Mouse (Mus musculus) olfactory bulb, adult 2 months (tissue): ENCODE measurements around the gene Krt9. TPM values are rescaled to one million over a fixed set of nuclear protein-coding genes. Genes with fewer than 3 reads are reported as not detected.

ENCODE experiments used
- H3K27ac ChIP-seq: fragments of 200-500 bp; 2 replicates; pipeline ENCODE4 v1.5.1; 2012; ENCODE audit warnings: low read depth, low read length; ENCODE audit not compliant: insufficient read depth
- H3K4me1 ChIP-seq: fragments of 200-500 bp; 2 replicates; pipeline ENCODE4 v1.6.1; 2012; ENCODE audit warnings: low read length; ENCODE audit not compliant: control insufficient read depth, insufficient read depth
- H3K4me3 ChIP-seq: fragments of 200-500 bp; 2 replicates; pipeline ENCODE4 v1.5.1; 2012; ENCODE audit warnings: mild to moderate bottlenecking, low read depth, low read length, moderate library complexity; ENCODE audit not compliant: insufficient read depth
- CTCF ChIP-seq: fragments of 200-500 bp; IDR thresholded peaks from 2 replicates; pipeline ENCODE4 v1.5.1; 2012; ENCODE audit warnings: low read depth, mild to moderate bottlenecking, low read length, moderate library complexity; ENCODE audit not compliant: insufficient read depth
- POLR2A ChIP-seq: fragments of 200-500 bp; IDR thresholded peaks from 2 replicates; pipeline ENCODE4 v1.6.1; 2012; ENCODE audit warnings: mild to moderate bottlenecking, low read depth, low read length, moderate library complexity; ENCODE audit not compliant: insufficient read depth
- WGBS: fragments of 180-500 bp; shearing (Covaris S2); methylation state at CpG from one replicate; pipeline ENCODE4 v1.1.7; 2018; 5-methylcytosine and 5-hydroxymethylcytosine counted together
- polyA plus RNA-seq: library from polyadenylated mRNA; stranded (reverse); fragments of >200 nt; gene quantifications from 2 replicates; pipeline ENCODE4 v1.2.4, GENCODE M21; 2012; ENCODE audit warnings: low replicate concordance; ENCODE audit not compliant: missing spikeins, insufficient read depth, insufficient read length

The Krt9 gene
- polyA plus RNA-seq, 1 experiment, result not detected

DNA sequence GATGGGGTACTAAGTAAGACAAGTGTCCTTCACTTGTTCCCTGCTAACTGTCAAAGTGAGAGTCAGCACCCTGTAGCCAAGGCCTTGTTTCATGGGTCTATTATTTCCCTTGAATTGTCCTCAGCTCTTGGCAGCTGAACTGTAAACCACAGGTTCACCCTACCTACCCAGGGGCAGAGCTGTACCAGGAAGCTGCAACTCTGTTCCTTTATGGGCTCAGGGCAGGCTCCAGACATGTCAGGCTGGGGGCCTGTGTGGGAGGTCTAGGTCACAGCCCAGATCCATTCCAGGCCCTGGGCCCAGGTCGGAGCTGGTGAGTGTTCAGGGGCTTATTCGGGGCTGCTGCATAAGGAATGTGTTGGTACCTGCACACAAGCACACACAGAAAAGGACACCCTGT is 53.7 kb downstream of the Krt9 start:
- H3K4me3 ChIP-seq, result no peak overlapping the region
- H3K27ac ChIP-seq, result no peak overlapping the region
- peaks cover 2% of the 10 kb centered on the region; the same call in 1 of the 2 replicates for H3K4me1 ChIP-seq
- WGBS, result 91% methylated on average over 2 of the region's 2 CpGs
- TF ChIP-seq POLR2A, result no peak
- TF ChIP-seq CTCF, result no peak

DNA sequence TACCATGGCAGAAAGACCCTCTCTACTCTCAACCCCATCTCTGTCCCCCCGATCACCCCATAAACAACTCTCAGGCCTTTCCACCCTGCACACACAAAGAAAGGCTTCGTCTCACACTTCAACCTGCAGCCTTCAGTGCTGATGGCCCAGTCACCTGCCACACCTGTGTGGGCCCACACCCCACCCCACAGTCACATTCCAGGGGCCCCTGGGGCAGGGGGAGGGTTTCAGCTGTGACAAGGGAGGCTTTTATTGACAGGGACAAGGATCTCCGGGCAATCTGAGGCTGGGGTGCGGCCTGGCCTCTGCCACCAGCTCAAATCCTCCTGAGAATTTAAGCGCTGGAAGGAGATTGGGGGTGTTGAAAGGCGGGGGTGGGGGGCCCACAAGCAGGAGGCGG is 54.2 kb downstream of the Krt9 start:
- no peak for TF ChIP-seq CTCF
- no peak for TF ChIP-seq POLR2A
- Histone ChIP-seq H3K4me1 (peaks cover 2% of the 10 kb centered on the region; the same call in 1 of the 2 replicates), H3K27ac (no peak overlapping the region), H3K4me3 (no peak overlapping the region)
- 79% methylated on average over 7 of the region's 7 CpGs for WGBS

DNA sequence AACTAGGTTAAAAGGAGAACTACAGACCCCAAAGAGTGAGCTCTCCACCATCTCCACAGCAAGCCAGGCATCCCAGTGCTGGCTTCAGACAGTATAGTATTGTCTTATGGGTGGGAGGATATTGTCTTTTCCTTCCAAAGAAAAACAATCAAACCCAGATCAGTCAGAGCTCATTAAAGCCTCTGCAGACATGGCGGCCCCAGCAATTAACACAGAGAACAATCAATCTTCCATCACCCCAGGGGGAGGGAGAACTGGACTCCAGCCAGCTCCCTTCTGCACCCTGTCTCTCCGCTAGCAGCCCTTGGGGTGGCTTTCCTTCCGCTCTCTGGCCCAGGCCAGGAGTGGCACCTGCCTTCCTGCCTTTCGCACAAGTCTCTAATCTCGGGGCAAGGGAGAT is 55.4 kb downstream of the Krt9 start:
- peaks cover 2% of the 10 kb centered on the region; the same call in 1 of the 2 replicates for H3K4me1 ChIP-seq
- 72% methylated on average over 5 of the region's 5 CpGs for WGBS
- TF ChIP-seq CTCF (no peak), POLR2A (no peak)
- no peak overlapping the region for H3K27ac ChIP-seq
- no peak overlapping the region for H3K4me3 ChIP-seq

Other genes with a start within 250 kb of the Krt9 start
- gene Krtap9-5, start 244.8 kb downstream of the Krt9 start, polyA plus RNA-seq, result not detected in 2 replicates
- gene Krtap29-1, start 214.2 kb downstream of the Krt9 start, polyA plus RNA-seq, result not detected in 2 replicates
- gene Krtap16-1, start 206.6 kb downstream of the Krt9 start, polyA plus RNA-seq, result not detected in 2 replicates
- not detected in 2 replicates for gene Krtap17-1, start 199.3 kb downstream of the Krt9 start, polyA plus RNA-seq
- gene Krt33a, start 177.0 kb downstream of the Krt9 start, polyA plus RNA-seq, result not detected in 2 replicates
- not detected in 2 replicates for gene Krt33b, start 163.4 kb downstream of the Krt9 start, polyA plus RNA-seq
- not detected in 2 replicates for gene Krt34, start 151.7 kb downstream of the Krt9 start, polyA plus RNA-seq
- gene Krt31, start 142.7 kb downstream of the Krt9 start, polyA plus RNA-seq, result not detected in 2 replicates
- not detected in 2 replicates for gene Krt32, start 105.0 kb downstream of the Krt9 start, polyA plus RNA-seq
- gene Krt35, start 97.0 kb downstream of the Krt9 start, polyA plus RNA-seq, result not detected in 2 replicates
- gene Krt36, start 87.6 kb downstream of the Krt9 start, polyA plus RNA-seq, result not detected in 2 replicates
- not detected in 2 replicates for gene Krt13, start 71.7 kb downstream of the Krt9 start, polyA plus RNA-seq
- gene Krt15, start 57.3 kb downstream of the Krt9 start, polyA plus RNA-seq, result not detected in 2 replicates
- not detected in 2 replicates for gene Krt19, start 44.6 kb downstream of the Krt9 start, polyA plus RNA-seq
- not detected in 2 replicates for gene Krt14, start 14.3 kb upstream of the Krt9 start, polyA plus RNA-seq
- gene Krt16, start 55.7 kb upstream of the Krt9 start, polyA plus RNA-seq, result not detected in 2 replicates
- not detected in 2 replicates for gene Krt17, start 67.8 kb upstream of the Krt9 start, polyA plus RNA-seq
- gene Krt42, start 76.6 kb upstream of the Krt9 start, polyA plus RNA-seq, result not detected in 2 replicates
- gene Eif1, start 126.6 kb upstream of the Krt9 start, polyA plus RNA-seq, result not detected in 2 replicates
- not detected in 2 replicates for gene Gast, start 141.2 kb upstream of the Krt9 start, polyA plus RNA-seq
- not detected in 2 replicates for gene Hap1, start 162.9 kb upstream of the Krt9 start, polyA plus RNA-seq
- not detected in 2 replicates for gene Jup, start 204.5 kb upstream of the Krt9 start, polyA plus RNA-seq
- gene P3h4, start 221.6 kb upstream of the Krt9 start, polyA plus RNA-seq, result not detected in 2 replicates
- gene Fkbp10, start 222.5 kb upstream of the Krt9 start, polyA plus RNA-seq, result not detected in 2 replicates
- gene Nt5c3b, start 248.6 kb upstream of the Krt9 start, polyA plus RNA-seq, result not detected in 2 replicates
- not detected in 2 replicates for gene Klhl10, start 248.7 kb upstream of the Krt9 start, polyA plus RNA-seq